Mouse (Mus musculus) forebrain, embryonic 13.5 days (tissue): ENCODE data around the gene Ccs. TPM values are rescaled to one million over a fixed set of nuclear protein-coding genes. Genes with fewer than 3 reads are reported as not detected.
A peak's percentile ranks its signal among the peaks of the same experiment; 100 is the strongest.

Source experiments
- ATAC-seq: fragments of 200-750 bp; cut with Nextera tagmentation; 2 replicates; pipeline ENCODE4 v1.8.0; 2017
- H3K27ac ChIP-seq: fragments of 300-500 bp; sonication (generic); 2 replicates; pipeline ENCODE4 v1.5.1; 2015; ENCODE audit warnings: inconsistent platforms, mild to moderate bottlenecking, moderate library complexity
- H3K27me3 ChIP-seq: fragments of 300-500 bp; sonication (generic); 2 replicates; pipeline ENCODE4 v1.6.1; 2015; ENCODE audit warnings: mild to moderate bottlenecking, inconsistent platforms
- H3K36me3 ChIP-seq: fragments of 300-500 bp; sonication (generic); 2 replicates; pipeline ENCODE4 v1.6.1; 2015; ENCODE audit warnings: mild to moderate bottlenecking, inconsistent platforms; ENCODE audit not compliant: poor library complexity, severe bottlenecking
- H3K4me1 ChIP-seq: fragments of 300-500 bp; sonication (generic); 2 replicates; pipeline ENCODE4 v1.6.1; 2015; ENCODE audit warnings: inconsistent platforms
- H3K4me2 ChIP-seq: fragments of 300-500 bp; sonication (generic); 2 replicates; pipeline ENCODE4 v1.6.1; 2015; ENCODE audit warnings: inconsistent platforms, mild to moderate bottlenecking, moderate library complexity
- H3K4me3 ChIP-seq: fragments of 300-500 bp; sonication (generic); 2 replicates; pipeline ENCODE4 v1.5.1; 2015; ENCODE audit warnings: mild to moderate bottlenecking, inconsistent platforms
- H3K9ac ChIP-seq: fragments of 300-500 bp; sonication (generic); 2 replicates; pipeline ENCODE4 v1.6.1; 2015; ENCODE audit warnings: mild to moderate bottlenecking, inconsistent platforms
- H3K9me3 ChIP-seq: fragments of 300-500 bp; sonication (generic); replicated peaks from 2 replicates; pipeline ENCODE4 v1.6.1; 2016; ENCODE audit warnings: inconsistent platforms
- WGBS: fragments of 180-500 bp; shearing (Covaris S2); methylation state at CpG from one replicate; pipeline ENCODE4 v1.1.7; 2015; 5-methylcytosine and 5-hydroxymethylcytosine counted together
- polyA plus RNA-seq: library from polyadenylated mRNA; unstranded; fragments of >200 nt; fragmentation: Nextera tagmentation; extraction: Ambion mirVana; gene quantifications from 2 replicates; pipeline ENCODE4 v1.2.1, GENCODE M21; 2015

Gene Ccs
- polyA plus RNA-seq, 1 experiment from 2014 or later, result 42.0 TPM

DNA sequence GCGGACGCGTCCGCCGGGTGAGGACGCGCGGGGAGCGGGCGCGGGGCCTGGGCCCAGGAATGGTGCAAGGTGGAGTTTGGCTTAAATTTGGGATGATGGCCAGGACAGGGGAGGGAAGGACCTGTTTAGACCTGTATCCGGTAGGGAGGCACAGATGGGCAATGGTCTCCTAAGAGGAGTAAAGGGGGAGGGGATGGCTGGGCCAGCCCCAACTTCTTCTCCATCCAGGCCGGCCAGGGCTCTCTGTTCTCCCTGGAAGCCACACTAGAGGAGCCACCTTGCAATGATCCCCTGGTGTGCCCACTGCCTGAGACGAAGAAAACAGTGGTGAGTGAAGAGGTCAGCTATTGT is 16.3 kb upstream of the Ccs start:
- WGBS, result 0% methylated on average over 14 of the region's 14 CpGs
- Histone ChIP-seq H3K9ac (peak overlapping the region; percentile 74), H3K36me3 (no peaks in the 10 kb centered on the region), H3K9me3 (no peaks in the 10 kb centered on the region), H3K27ac (no peak overlapping the region), H3K4me1 (peaks cover 14% of the 10 kb centered on the region), H3K4me3 (peak overlapping the region; percentile 58), H3K4me2 (peak overlapping the region; percentile 98), H3K27me3 (peaks cover 14% of the 10 kb centered on the region; the same call in 1 of the 2 replicates)
- peak; percentile 16; the same call in 1 of the 2 replicates for ATAC-seq

DNA sequence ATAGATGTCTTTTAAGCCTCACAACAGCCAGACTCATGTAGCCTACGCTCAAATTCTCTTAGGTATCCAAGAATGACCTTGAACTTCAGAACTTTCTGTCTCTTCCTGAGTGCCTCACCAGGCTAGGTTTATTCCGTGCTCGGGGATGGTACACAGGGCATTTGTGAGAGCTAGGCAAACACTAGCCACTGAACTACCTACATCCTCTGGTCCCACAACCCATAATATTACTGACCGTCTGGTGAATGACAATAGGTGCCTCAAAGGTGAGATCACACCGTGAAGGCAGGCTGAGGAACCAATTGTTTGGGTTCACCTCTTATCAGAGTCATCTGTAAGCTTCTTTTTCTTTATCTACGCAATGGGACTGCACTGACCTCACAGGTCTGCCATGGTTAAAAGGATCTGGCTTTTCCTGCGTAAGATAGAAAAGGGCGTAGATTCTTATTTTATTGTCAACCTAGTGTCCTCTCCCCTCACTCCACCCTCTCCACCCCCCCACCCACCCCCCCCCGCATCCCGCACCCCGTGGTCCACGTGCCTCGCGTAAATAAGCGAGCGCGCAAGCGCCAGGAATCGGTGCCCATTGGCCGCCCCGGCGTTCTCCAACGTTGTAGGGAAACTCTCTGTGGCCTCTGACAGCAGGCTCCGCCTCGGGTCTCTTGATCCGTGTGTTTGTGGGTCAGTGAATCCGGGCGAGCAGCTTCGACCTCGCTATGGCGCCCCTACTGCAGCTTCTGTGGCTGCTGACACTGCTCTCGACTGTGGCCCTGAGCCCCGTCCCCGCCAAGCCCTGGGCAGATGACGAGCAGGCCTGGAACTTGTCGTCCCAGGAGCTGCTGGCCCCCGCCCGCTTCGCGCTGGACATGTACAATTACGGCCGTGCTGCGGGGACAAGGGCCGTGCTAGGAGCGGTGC is 15.7 kb upstream of the Ccs start, which contains the start of gene Ctsf:
Ctsf (plus strand) TSS at position 579 of the 918 bp plus-strand sequence.
- peak; percentile 91 for ATAC-seq
- H3K9ac ChIP-seq, result peak within 1 kb of the TSS; percentile 74
- no peaks in the 10 kb centered on the region for H3K9me3 ChIP-seq
- H3K27me3 ChIP-seq, result peaks cover 14% of the 10 kb centered on the region; the same call in 1 of the 2 replicates
- peaks cover 14% of the 10 kb centered on the region for H3K4me1 ChIP-seq
- no peak within 1 kb of the TSS for H3K27ac ChIP-seq
- H3K36me3 ChIP-seq, result no peaks in the 10 kb centered on the region
- 5% methylated on average over 45 of the region's 45 CpGs for WGBS
- H3K4me2 ChIP-seq, result peak within 1 kb of the TSS; percentile 98
- peak within 1 kb of the TSS; percentile 58 for H3K4me3 ChIP-seq

DNA sequence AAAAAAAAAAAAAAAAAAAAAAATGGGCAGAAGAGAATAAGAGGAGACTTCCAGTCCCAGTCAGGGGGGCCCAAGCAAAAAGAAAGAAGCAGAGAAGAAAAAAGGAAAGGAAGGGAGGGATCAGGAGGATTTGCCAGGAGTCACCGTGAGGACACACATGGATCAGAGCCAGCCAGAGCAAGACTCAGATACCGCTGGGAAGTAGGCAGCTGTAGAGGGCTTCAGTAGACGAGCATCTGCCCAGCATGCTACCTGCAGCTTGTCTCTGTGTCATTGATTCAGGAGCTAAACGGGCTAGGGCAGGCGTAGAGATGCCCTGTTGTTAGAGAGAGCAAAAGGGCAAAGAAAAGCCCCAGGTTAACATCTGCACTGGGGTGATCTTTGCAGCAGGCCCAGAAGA is 11.1 kb upstream of the Ccs start:
- no peaks in the 10 kb centered on the region for H3K36me3 ChIP-seq
- H3K9me3 ChIP-seq, result no peaks in the 10 kb centered on the region
- H3K27me3 ChIP-seq, result peaks cover 6% of the 10 kb centered on the region
- no peak overlapping the region for H3K9ac ChIP-seq
- H3K4me3 ChIP-seq, result no peak overlapping the region
- 44% methylated on average over 5 of the region's 5 CpGs for WGBS
- no peak overlapping the region for H3K4me2 ChIP-seq
- no peak for ATAC-seq
- no peak overlapping the region for H3K27ac ChIP-seq
- peaks cover 5% of the 10 kb centered on the region for H3K4me1 ChIP-seq

DNA sequence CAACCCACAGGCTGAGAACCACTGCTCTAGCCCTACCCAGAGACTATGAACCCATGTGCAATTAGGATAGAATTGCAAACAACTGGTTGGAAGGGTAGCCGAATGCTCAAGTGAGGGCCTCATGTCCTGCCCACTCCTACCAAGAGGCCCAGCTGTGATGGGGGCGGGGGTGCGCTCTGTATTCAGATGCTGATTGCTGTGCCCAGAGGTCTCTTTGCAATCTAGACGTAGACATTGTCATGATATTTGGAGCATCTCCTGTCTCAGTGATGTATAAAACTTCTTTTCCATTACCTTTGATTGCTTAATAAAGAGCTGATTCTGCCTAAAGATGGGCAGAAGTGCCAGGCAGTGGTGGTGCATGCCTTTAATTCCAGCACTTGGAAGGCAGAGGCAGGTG is 10.7 kb upstream of the Ccs start:
- Histone ChIP-seq H3K4me1 (peaks cover 4% of the 10 kb centered on the region; the same call in 1 of the 2 replicates), H3K4me3 (no peak overlapping the region)
- 62% methylated on average over 4 of the region's 4 CpGs for WGBS

DNA sequence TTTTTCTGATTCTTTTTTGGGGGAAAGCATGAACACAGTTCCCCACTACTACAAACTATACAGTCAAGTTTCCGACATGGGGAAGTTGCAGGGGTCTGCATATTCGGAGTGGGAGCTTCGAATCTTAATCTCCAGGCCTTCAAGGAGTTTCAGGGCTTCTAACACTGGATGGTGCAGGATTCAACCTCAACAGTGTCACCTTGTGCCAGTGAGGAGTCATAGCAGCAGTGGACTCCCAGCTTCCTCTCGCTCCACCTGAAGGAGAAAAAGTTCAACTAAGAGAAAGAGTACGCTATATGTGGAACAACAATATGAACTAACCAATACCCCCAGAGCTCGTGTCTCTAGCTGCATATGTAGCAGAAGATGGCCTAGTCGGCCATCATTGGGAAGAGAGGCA is 8.4 kb upstream of the Ccs start:
- Histone ChIP-seq H3K27ac (no peak overlapping the region), H3K4me2 (no peak overlapping the region), H3K9ac (no peak overlapping the region), H3K4me3 (no peak overlapping the region), H3K9me3 (no peaks in the 10 kb centered on the region), H3K4me1 (no peaks in the 10 kb centered on the region), H3K36me3 (no peaks in the 10 kb centered on the region), H3K27me3 (peaks cover 8% of the 10 kb centered on the region)
- ATAC-seq, result no peak
- 34% methylated on average over 7 of the region's 7 CpGs for WGBS

More for the DNA sequence above, 10.7 kb upstream of the Ccs start:
- no peaks in the 10 kb centered on the region for H3K9me3 ChIP-seq
- no peak overlapping the region for H3K4me2 ChIP-seq
- no peak overlapping the region for H3K9ac ChIP-seq
- no peak for ATAC-seq
- peaks cover 4% of the 10 kb centered on the region; the same call in 1 of the 2 replicates for H3K27me3 ChIP-seq
- no peaks in the 10 kb centered on the region for H3K36me3 ChIP-seq
- no peak overlapping the region for H3K27ac ChIP-seq

DNA sequence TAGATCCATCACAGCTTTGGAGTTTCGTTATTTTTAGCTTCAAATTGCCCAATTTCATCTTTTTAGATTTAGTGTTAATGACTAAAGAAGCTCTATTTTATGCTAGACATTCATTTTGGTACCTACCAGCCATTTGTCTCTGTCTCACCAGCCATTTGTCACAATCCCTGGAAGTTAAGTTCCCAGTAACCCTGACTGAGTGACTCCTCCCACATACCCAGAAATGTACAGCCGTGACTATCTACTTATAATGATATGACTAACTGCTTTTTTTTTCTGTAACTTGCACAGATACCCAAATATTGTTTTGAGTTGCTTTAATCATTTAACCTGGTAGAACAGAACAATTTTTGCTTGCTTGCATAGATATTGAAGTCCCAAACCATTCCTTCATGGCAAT is 6.7 kb upstream of the Ccs start:
- Histone ChIP-seq H3K4me2 (no peak overlapping the region), H3K4me1 (no peaks in the 10 kb centered on the region), H3K36me3 (no peaks in the 10 kb centered on the region), H3K9ac (no peak overlapping the region), H3K27ac (no peak overlapping the region), H3K9me3 (no peaks in the 10 kb centered on the region), H3K27me3 (peaks cover 25% of the 10 kb centered on the region), H3K4me3 (no peak overlapping the region)
- 84% methylated on average over 2 of the region's 2 CpGs for WGBS
- ATAC-seq, result no peak

DNA sequence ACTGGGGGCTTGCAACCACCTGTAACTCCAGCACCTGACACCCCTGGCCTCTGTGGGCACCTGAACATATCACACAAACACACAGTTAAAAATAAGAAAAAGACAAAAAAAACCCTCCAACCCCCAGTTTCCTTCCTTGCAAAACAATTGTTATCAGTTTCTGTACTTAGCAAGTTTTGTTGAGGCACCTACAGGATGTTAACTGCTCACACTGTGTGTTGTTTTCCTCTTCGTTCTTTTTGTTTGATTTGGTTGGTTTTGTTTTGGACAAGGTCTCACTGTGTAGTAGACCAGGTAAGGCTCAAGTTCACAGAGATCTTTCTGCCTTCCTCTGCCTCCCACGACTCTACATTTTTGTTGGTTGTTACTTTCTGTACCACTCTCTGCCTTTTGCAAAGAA is 3.5 kb upstream of the Ccs start:
- Histone ChIP-seq H3K4me2 (no peak overlapping the region), H3K9me3 (no peaks in the 10 kb centered on the region), H3K4me3 (no peak overlapping the region), H3K9ac (no peak overlapping the region), H3K27ac (no peak overlapping the region), H3K4me1 (peaks cover 18% of the 10 kb centered on the region), H3K36me3 (no peaks in the 10 kb centered on the region), H3K27me3 (peaks cover 39% of the 10 kb centered on the region)
- 77% methylated on average over 2 of the region's 2 CpGs for WGBS
- ATAC-seq, result no peak

DNA sequence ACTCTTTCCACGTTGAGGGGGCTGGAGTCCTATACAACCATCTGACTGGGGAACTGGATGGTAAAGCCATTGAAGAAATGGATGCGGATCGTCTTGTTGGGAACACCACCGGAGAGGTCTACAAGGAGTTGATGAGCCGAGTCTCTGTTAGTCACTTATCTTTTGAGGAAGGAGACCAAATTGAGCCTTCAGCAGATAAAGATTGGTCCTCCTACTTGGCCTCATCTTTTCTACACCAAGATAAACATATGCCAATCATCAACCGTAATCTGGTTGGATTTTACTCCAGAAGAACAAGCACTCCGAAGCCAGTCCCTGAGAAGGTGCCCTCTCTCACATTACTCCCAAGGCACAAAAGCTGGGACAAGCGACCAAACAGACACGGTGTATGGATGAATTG is 1.7 kb upstream of the Ccs start:
- peaks cover 35% of the 10 kb centered on the region for H3K27me3 ChIP-seq
- no peaks in the 10 kb centered on the region for H3K9me3 ChIP-seq
- ATAC-seq, result no peak
- H3K27ac ChIP-seq, result no peak overlapping the region
- no peak overlapping the region for H3K4me3 ChIP-seq
- H3K4me2 ChIP-seq, result no peak overlapping the region
- 84% methylated on average over 9 of the region's 9 CpGs for WGBS
- H3K36me3 ChIP-seq, result no peaks in the 10 kb centered on the region
- H3K4me1 ChIP-seq, result peaks cover 18% of the 10 kb centered on the region
- no peak overlapping the region for H3K9ac ChIP-seq

DNA sequence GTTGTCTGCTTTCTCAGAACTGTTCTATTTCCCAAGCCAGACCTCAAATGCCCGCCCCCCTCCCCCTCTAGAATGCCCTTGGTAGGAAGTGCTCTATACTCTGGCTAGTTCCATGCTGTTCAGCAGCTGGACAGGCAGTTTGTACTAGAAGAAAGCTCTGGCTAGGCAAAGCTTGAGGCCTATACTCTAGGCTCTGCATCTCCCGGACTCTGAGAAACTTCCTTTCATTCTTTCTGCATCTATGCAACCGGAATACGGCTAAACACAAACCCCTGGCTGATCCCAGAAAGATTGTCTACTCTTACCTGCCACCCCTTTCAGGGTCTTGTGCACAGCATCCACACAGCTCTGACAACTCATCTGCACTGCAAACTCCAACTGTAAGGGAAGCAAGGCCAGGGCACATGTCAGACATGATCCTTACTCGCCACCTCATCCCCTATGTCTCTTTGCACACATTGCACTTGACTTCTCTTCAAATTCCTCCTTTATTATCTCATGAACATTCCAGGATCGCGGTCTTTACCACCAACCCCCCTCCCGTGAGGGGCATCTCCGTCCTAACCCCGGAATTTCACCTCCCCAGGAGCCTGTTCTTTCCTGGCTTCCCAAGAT is 499 bp downstream of the Ccs start:
- Histone ChIP-seq H3K4me3 (peak overlapping the region; percentile 64), H3K4me2 (peak overlapping the region; percentile 97), H3K4me1 (peaks cover 18% of the 10 kb centered on the region), H3K27me3 (peaks cover 35% of the 10 kb centered on the region), H3K36me3 (peaks cover 3% of the 10 kb centered on the region; the same call in 1 of the 2 replicates), H3K27ac (no peak overlapping the region), H3K9me3 (no peaks in the 10 kb centered on the region), H3K9ac (peak overlapping the region; percentile 69)
- WGBS, result 36% methylated on average over 10 of the region's 10 CpGs
- ATAC-seq, result 0 out of 2 replicates have a peak, but pooled peaks have one; percentile 11

DNA sequence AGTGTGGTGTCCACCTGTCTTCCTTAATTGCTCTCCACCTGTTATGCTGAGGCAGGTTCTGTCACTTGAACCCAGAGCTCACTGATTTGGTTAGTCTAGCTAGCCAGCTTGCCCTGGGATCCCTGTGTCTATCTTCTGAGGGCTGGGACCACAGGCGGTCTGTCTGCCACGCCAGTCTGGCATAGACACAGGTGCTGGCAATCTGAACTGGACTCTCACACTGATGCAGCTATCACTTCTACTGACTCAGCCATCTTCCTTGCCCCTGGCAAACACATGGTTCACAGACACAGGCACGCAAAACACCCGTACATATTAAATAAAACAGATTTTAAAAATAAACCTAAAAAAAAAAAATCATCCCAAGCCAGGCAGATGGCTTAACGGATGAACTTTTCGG is 2.1 kb downstream of the Ccs start:
- H3K27ac ChIP-seq, result no peak overlapping the region

DNA sequence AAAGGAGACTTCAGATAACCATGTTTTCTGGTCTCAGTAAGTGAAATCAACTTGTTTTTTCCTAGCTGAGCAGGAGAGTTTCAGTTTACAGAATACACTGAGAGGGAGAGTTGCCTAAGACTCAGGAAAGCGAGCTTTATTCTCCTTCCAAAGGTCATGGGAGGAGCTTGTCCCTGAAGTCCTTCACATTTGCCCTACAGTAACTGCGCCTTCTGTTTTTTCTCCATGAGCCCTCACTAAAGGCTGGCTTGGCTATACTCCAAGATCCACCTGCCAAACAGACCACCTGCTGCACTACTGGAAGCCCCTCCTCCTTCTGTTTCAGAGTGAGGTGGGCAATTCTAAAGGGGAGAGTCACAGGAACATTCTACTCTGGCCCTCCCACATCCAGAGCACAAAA is 3.0 kb downstream of the Ccs start:
- peaks cover 13% of the 10 kb centered on the region; the same call in 1 of the 2 replicates for H3K36me3 ChIP-seq
- no peak for ATAC-seq
- WGBS, result 72% methylated on average over 2 of the region's 2 CpGs
- no peaks in the 10 kb centered on the region for H3K9me3 ChIP-seq
- no peak overlapping the region for H3K4me3 ChIP-seq
- no peak overlapping the region for H3K9ac ChIP-seq
- H3K27me3 ChIP-seq, result peaks cover 17% of the 10 kb centered on the region
- H3K4me2 ChIP-seq, result no peak overlapping the region
- peaks cover 23% of the 10 kb centered on the region for H3K4me1 ChIP-seq
- H3K27ac ChIP-seq, result no peak overlapping the region

More for the DNA sequence above, 2.1 kb downstream of the Ccs start:
- no peak for ATAC-seq
- Histone ChIP-seq H3K4me3 (no peak overlapping the region), H3K36me3 (peaks cover 10% of the 10 kb centered on the region; the same call in 1 of the 2 replicates), H3K4me1 (peaks cover 23% of the 10 kb centered on the region), H3K4me2 (no peak overlapping the region), H3K9ac (no peak overlapping the region), H3K27me3 (peaks cover 26% of the 10 kb centered on the region), H3K9me3 (no peaks in the 10 kb centered on the region)
- WGBS, result 92% methylated on average over 6 of the region's 6 CpGs

DNA sequence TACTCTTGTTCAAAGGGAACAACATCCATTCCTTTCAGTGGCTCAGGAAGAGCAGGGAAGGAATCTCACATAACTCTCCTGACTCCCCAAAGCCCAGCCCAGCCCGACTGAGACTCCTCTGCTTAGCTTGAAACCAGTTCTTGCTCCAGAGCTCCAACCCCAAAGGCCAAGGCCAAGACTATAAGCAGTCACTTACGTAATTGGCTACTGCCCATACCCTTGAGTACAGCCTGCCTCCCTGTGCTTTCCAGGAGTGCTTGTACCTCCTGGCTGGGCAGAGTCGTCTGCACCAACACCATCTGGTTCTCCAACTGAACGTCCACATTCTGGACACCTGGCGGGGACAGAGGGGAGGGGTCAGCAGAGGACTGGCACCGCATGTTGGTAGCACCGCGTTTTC is 5.2 kb downstream of the Ccs start:
- Histone ChIP-seq H3K9me3 (no peaks in the 10 kb centered on the region), H3K4me3 (no peak overlapping the region), H3K4me2 (no peak overlapping the region), H3K27me3 (no peaks in the 10 kb centered on the region), H3K27ac (no peak overlapping the region), H3K4me1 (peaks cover 17% of the 10 kb centered on the region), H3K36me3 (peaks cover 15% of the 10 kb centered on the region; the same call in 1 of the 2 replicates), H3K9ac (no peak overlapping the region)
- 87% methylated on average over 8 of the region's 8 CpGs for WGBS
- ATAC-seq, result no peak
